ENCODE assay signal across 24 mouse cellular contexts in the genomic region with DNA sequence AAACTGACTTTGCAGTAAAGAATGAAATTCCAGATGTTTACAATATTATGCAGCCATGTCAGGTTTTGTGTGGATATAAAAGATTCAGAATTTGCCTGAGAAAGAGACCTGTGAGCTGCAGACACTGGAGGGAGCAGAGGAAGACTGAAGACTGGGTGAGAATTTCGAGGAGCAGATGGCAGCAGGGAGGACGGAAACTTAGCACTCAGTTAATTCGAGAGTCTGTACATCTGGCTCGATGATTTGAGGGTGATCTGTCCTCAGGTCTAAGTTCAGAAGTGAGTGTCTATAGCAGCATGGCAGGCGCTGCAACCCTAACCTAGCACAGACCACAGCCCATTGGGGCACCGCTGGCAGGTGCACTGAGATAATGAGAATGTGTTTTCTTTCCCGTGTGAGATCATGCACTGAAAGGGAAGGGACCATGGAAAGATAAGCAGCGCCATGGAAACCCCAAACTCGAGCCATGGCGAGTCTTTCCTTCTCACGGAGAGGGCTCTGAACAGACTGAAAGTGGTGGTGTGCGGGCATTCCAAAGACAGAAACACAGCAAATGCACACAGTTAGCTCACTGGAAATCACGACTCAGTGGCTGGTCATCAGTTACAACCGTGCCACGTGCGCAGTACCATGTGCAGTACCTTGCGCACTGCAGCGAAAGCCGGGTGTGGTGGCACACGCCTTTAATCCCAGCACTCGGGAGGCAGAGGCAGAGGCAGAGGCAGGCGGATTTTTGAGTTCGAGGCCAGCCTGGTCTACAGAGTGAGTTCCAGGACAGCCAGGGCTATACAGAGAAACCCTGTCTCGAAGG. TPM values are rescaled to one million over a fixed set of nuclear protein-coding genes. Genes with fewer than 3 reads are reported as not detected.
DNase-seq lines count a peak whose midpoint lies in the region; ATAC-seq and TF ChIP-seq lines count a peak whose summit lies in the region.
"Had no signal": no experiment of that assay in that cellular context is flagged by ENCODE, and none has a peak within 500 bp of the region (broad histone marks: within the 10 kb centered on the region; RNA-seq: fewer than 3 reads in every experiment).

No protein-coding gene starts in this region.

- H3K9me3 ChIP-seq in embryonic facial prominence, embryonic 15.5 days (replicated peaks), result no peaks in the 10 kb centered on the region
- no peaks in the 10 kb centered on the region for H3K9me3 ChIP-seq in embryonic facial prominence, embryonic 10.5 days
- H3K9me3 ChIP-seq in liver, embryonic 11.5 days (ENCODE audit: control insufficient read depth, low read length), result no peaks in the 10 kb centered on the region
- H3K9me3 ChIP-seq in liver, postnatal 0 days (ENCODE audit: low read length), result no peaks in the 10 kb centered on the region
- H3K9me3 ChIP-seq: forebrain, embryonic 13.5 days; heart, embryonic 13.5 days; kidney, embryonic 15.5 days; limb, embryonic 10.5 days; limb, embryonic 15.5 days; lung, embryonic 15.5 days had no signal

- TF ChIP-seq EP300 in liver, postnatal 0 days (IDR thresholded peaks at IDR 0.05; ENCODE audit: low read depth), result no peak

- peak; percentile 65; the same call in 1 of the 2 replicates for ATAC-seq in embryonic facial prominence, embryonic 15.5 days (ENCODE audit: insufficient number of reproducible peaks, low FRiP score, low TSS enrichment, low read depth)
- peak; percentile 67 for ATAC-seq in liver, embryonic 11.5 days (replicated peaks; ENCODE audit: low FRiP score)
- ATAC-seq in liver, postnatal 0 days, result no peak
- ATAC-seq in megakaryocyte-erythroid progenitor cell, adult 5-6 weeks (replicated peaks; ENCODE audit: low FRiP score, low TSS enrichment, poor library complexity, severe bottlenecking), result peak; percentile 69; the same call in 1 of the 2 replicates
- no peak for ATAC-seq in inflammation-experienced regulatory T-cells, adult 6 months
- ATAC-seq: forebrain, embryonic 13.5 days had no signal

- no peaks in the 10 kb centered on the region for H3K4me1 ChIP-seq in embryonic facial prominence, embryonic 15.5 days
- no peaks in the 10 kb centered on the region for H3K4me1 ChIP-seq in embryonic facial prominence, embryonic 10.5 days
- H3K4me1 ChIP-seq in liver, embryonic 11.5 days (replicated peaks; ENCODE audit: control insufficient read depth, insufficient read depth, low read length), result no peaks in the 10 kb centered on the region
- no peaks in the 10 kb centered on the region for H3K4me1 ChIP-seq in liver, postnatal 0 days (ENCODE audit: insufficient read depth)
- H3K4me1 ChIP-seq: heart, embryonic 13.5 days; kidney, embryonic 15.5 days; limb, embryonic 10.5 days; limb, embryonic 15.5 days; lung, embryonic 15.5 days had no signal

- H3K4me3 ChIP-seq in embryonic facial prominence, embryonic 15.5 days (replicated peaks), result no peak overlapping the region
- H3K4me3 ChIP-seq in embryonic facial prominence, embryonic 10.5 days, result no peak overlapping the region
- no peak overlapping the region for H3K4me3 ChIP-seq in liver, embryonic 11.5 days (ENCODE audit: low read depth, low read length)
- H3K4me3 ChIP-seq in liver, postnatal 0 days (ENCODE audit: low read depth, low read length), result no peak overlapping the region
- H3K4me3 ChIP-seq: forebrain, embryonic 13.5 days; heart, embryonic 13.5 days; kidney, embryonic 15.5 days; limb, embryonic 10.5 days; limb, embryonic 15.5 days; lung, embryonic 15.5 days had no signal

- DNase-seq in embryonic facial prominence, embryonic 10.5 days (ENCODE audit: low spot score), result no peak
- no peak for DNase-seq in liver, embryonic 11.5 days (ENCODE audit: low spot score)
- no peak for DNase-seq in liver, postnatal 0 days
- peak; percentile 25 for DNase-seq in right cerebral cortex, postnatal 25 days
- no peak for DNase-seq in right cerebral cortex, adult 2 months (ENCODE audit: low spot score in 2 of 2)
- DNase-seq: adrenal gland, postnatal 14 days; cerebellum, adult 11-12 months; cerebellum, adult 9-11 months; gastrocnemius, postnatal 25 days; heart, adult 11 months; heart, postnatal 10 days; kidney, adult 11 months; kidney, postnatal 25 days; midbrain, embryonic 14.5 days had no signal

- no peak overlapping the region for H3K27ac ChIP-seq in embryonic facial prominence, embryonic 15.5 days (replicated peaks)
- H3K27ac ChIP-seq in embryonic facial prominence, embryonic 10.5 days (replicated peaks), result no peak overlapping the region
- H3K27ac ChIP-seq in liver, embryonic 11.5 days (ENCODE audit: low read depth, low read length), result no peak overlapping the region
- H3K27ac ChIP-seq in liver, postnatal 0 days (ENCODE audit: low read depth), result no peak overlapping the region
- H3K27ac ChIP-seq: forebrain, embryonic 13.5 days; heart, embryonic 13.5 days; hindbrain, embryonic 14.5 days; kidney, embryonic 15.5 days; limb, embryonic 10.5 days; limb, embryonic 15.5 days; lung, embryonic 15.5 days had no signal

- no peak overlapping the region for H3K4me2 ChIP-seq in embryonic facial prominence, embryonic 15.5 days (replicated peaks)
- no peak overlapping the region for H3K4me2 ChIP-seq in liver, embryonic 11.5 days
- no peak overlapping the region for H3K4me2 ChIP-seq in liver, postnatal 0 days (ENCODE audit: low read depth, low read length)
- H3K4me2 ChIP-seq: forebrain, embryonic 13.5 days; heart, embryonic 13.5 days; hindbrain, embryonic 14.5 days; kidney, embryonic 15.5 days; limb, embryonic 15.5 days; lung, embryonic 15.5 days had no signal

- WGBS in embryonic facial prominence, embryonic 15.5 days, result 89% methylated on average over 24 of the region's 24 CpGs
- 89% methylated on average over 24 of the region's 24 CpGs for WGBS in embryonic facial prominence, embryonic 10.5 days
- WGBS in liver, embryonic 11.5 days, result 76% methylated on average over 24 of the region's 24 CpGs
- 74% methylated on average over 24 of the region's 24 CpGs for WGBS in liver, postnatal 0 days (ENCODE audit: insufficient replicate concordance)

- no peak overlapping the region for H3K9ac ChIP-seq in embryonic facial prominence, embryonic 15.5 days
- no peak overlapping the region for H3K9ac ChIP-seq in liver, embryonic 11.5 days (ENCODE audit: low read depth, low read length)
- H3K9ac ChIP-seq in liver, postnatal 0 days (replicated peaks), result no peak overlapping the region
- H3K9ac ChIP-seq: forebrain, embryonic 13.5 days; heart, embryonic 13.5 days; hindbrain, embryonic 14.5 days; kidney, embryonic 15.5 days; limb, embryonic 15.5 days; lung, embryonic 15.5 days had no signal

- TF ChIP-seq CTCF in liver, postnatal 0 days (IDR thresholded peaks at IDR 0.05; ENCODE audit: low read depth), result no peak

- H3K27me3 ChIP-seq in embryonic facial prominence, embryonic 15.5 days, result no peaks in the 10 kb centered on the region
- no peaks in the 10 kb centered on the region for H3K27me3 ChIP-seq in embryonic facial prominence, embryonic 10.5 days (replicated peaks; ENCODE audit: low read depth, poor library complexity, severe bottlenecking)
- H3K27me3 ChIP-seq in liver, embryonic 11.5 days (replicated peaks; ENCODE audit: control insufficient read depth, insufficient read depth, low read length), result no peaks in the 10 kb centered on the region
- H3K27me3 ChIP-seq in liver, postnatal 0 days (ENCODE audit: insufficient read depth, low read length), result no peaks in the 10 kb centered on the region
- H3K27me3 ChIP-seq: forebrain, embryonic 13.5 days; heart, embryonic 13.5 days; kidney, embryonic 15.5 days; limb, embryonic 15.5 days; lung, embryonic 15.5 days had no signal

- peaks cover 51% of the 10 kb centered on the region for H3K36me3 ChIP-seq in embryonic facial prominence, embryonic 15.5 days
- H3K36me3 ChIP-seq in embryonic facial prominence, embryonic 10.5 days (replicated peaks), result peaks cover 69% of the 10 kb centered on the region
- H3K36me3 ChIP-seq in liver, embryonic 11.5 days (ENCODE audit: control insufficient read depth, insufficient read depth, low read length), result peaks cover 21% of the 10 kb centered on the region; the same call in 1 of the 2 replicates
- H3K36me3 ChIP-seq in liver, postnatal 0 days (replicated peaks; ENCODE audit: insufficient read depth, low read length), result peaks cover 49% of the 10 kb centered on the region

RNA-seq across cellular contexts. Expression of gene Trappc12, which starts 35.2 kb away (rescaled TPM):
- 38.1 and 42.3 TPM in 2 replicates for polyA plus RNA-seq in embryonic facial prominence, embryonic 15.5 days (2015; fragmentation: Nextera tagmentation; extraction: Ambion mirVana)
- polyA plus RNA-seq in embryonic facial prominence, embryonic 10.5 days (2016; fragmentation: Nextera tagmentation; extraction: Ambion mirVana), result 35.6 and 35.7 TPM in 2 replicates
- polyA plus RNA-seq in liver, embryonic 11.5 days (2014; fragmentation: Nextera tagmentation; extraction: Ambion mirVana), result 43.2 and 44.2 TPM in 2 replicates
- polyA plus RNA-seq in liver, postnatal 0 days (2015; fragmentation: Nextera tagmentation; extraction: Ambion mirVana), result 10.6 and 11.2 TPM in 2 replicates
- 49.1 and 67.5 TPM in 2 replicates for total RNA-seq in megakaryocyte-erythroid progenitor cell, adult 5-6 weeks (2014; fragmentation: Nextera tagmentation)
- total RNA-seq in megakaryocyte-erythroid progenitor cell, adult 5-6 weeks (2017), result 58.3 and 64.0 TPM in 2 replicates
- 10 to 100 TPM; 31.7 to 58.8 (median 40.1) TPM for polyA plus RNA-seq in inflammation-experienced regulatory T-cells, adult 6 months (2017; shearing (Covaris generic))

RNA-seq across cellular contexts. Expression of gene Eipr1, which starts 36.6 kb away (rescaled TPM):
- polyA plus RNA-seq in embryonic facial prominence, embryonic 15.5 days (2015; fragmentation: Nextera tagmentation; extraction: Ambion mirVana), result 31.5 and 31.6 TPM in 2 replicates
- 43.4 and 44.5 TPM in 2 replicates for polyA plus RNA-seq in embryonic facial prominence, embryonic 10.5 days (2016; fragmentation: Nextera tagmentation; extraction: Ambion mirVana)
- polyA plus RNA-seq in liver, embryonic 11.5 days (2014; fragmentation: Nextera tagmentation; extraction: Ambion mirVana), result 39.8 and 40.0 TPM in 2 replicates
- polyA plus RNA-seq in liver, postnatal 0 days (2015; fragmentation: Nextera tagmentation; extraction: Ambion mirVana), result 15.5 and 16.7 TPM in 2 replicates
- total RNA-seq in megakaryocyte-erythroid progenitor cell, adult 5-6 weeks (2014; fragmentation: Nextera tagmentation), result 19.9 and 30.0 TPM in 2 replicates
- 23.4 and 29.6 TPM in 2 replicates for total RNA-seq in megakaryocyte-erythroid progenitor cell, adult 5-6 weeks (2017)
- polyA plus RNA-seq in inflammation-experienced regulatory T-cells, adult 6 months (2017; shearing (Covaris generic)), result 10 to 100 TPM; 27.4 to 36.6 (median 33.7) TPM

RNA-seq across cellular contexts. Expression of gene Adi1, which starts 40.0 kb away (rescaled TPM):
- polyA plus RNA-seq in embryonic facial prominence, embryonic 15.5 days (2015; fragmentation: Nextera tagmentation; extraction: Ambion mirVana), result 63.0 and 73.3 TPM in 2 replicates
- polyA plus RNA-seq in embryonic facial prominence, embryonic 10.5 days (2016; fragmentation: Nextera tagmentation; extraction: Ambion mirVana), result 56.9 and 62.2 TPM in 2 replicates
- polyA plus RNA-seq in liver, embryonic 11.5 days (2014; fragmentation: Nextera tagmentation; extraction: Ambion mirVana), result 80.0 and 91.4 TPM in 2 replicates
- 91.6 and 104 TPM in 2 replicates for polyA plus RNA-seq in liver, postnatal 0 days (2015; fragmentation: Nextera tagmentation; extraction: Ambion mirVana)
- 67.5 and 76.4 TPM in 2 replicates for total RNA-seq in megakaryocyte-erythroid progenitor cell, adult 5-6 weeks (2014; fragmentation: Nextera tagmentation)
- 25.8 and 33.8 TPM in 2 replicates for total RNA-seq in megakaryocyte-erythroid progenitor cell, adult 5-6 weeks (2017)
- 10 to 100 TPM; 25.7 to 49.9 (median 41.5) TPM for polyA plus RNA-seq in inflammation-experienced regulatory T-cells, adult 6 months (2017; shearing (Covaris generic))

Comparison
In these comparisons a context has a peak if more than half of its experiments do, and no peak if none do; other contexts are left out.
1. ATAC-seq: peak in embryonic facial prominence, embryonic 15.5 days (single experiment), liver, embryonic 11.5 days (single experiment) and megakaryocyte-erythroid progenitor cell, adult 5-6 weeks (single experiment); none in liver, postnatal 0 days (single experiment) and inflammation-experienced regulatory T-cells, adult 6 months (single experiment).